Mouse (Mus musculus) left cerebral cortex, adult 9 months (tissue): ENCODE measurements around the gene Pknox2.

ENCODE experiments used
- DNase-seq, 2 experiments: peaks; one replicate each; pipeline ENCODE4 v3.0.0; 2022; ENCODE audit warnings: low spot score in 2 of 2

Pknox2 gene

GRCm38 (mm10) chr9:36942561-36942960, 204.6 kb downstream of the Pknox2 start:
- no peak for DNase-seq

DNA sequence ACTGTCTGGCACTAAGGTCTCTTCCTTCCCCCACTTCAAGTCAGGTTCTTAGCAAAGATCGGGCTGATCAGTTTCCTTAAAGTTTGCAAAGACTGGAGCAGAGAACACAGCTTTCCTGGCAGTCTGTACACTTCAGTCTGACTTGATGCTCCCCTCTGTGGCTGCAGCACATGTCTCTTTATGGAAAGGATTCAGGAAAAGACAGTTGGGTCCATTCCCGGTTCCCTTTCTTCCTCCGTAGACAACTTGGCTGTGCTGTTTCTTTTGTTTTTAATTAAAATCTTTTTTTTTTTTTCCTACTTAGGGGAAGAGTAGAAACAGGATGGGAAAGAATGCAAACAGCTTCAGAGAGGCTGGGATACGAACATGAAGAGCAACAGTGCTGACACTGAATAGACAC, 205.1 kb downstream of the Pknox2 start:
- no peak for DNase-seq

DNA sequence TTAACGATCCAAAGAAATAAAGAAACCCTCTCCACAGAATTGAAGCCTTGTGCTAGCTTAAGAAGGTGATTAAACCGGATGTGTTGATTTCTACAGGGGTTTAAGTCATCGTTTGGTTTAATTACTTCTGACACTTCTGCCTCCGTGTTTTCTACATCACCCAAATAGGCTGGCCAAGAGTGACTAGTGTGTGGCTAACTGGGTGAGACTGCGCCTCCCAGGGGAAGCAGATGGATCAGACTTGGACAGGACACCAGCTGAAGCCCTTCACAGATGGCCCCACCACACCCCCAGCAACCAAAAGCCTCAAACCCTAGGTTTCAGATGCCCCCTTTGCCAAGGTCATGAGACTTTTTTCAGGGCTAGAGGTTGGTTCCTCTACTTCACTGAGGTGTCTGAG, 205.6 kb downstream of the Pknox2 start:
- DNase-seq = no peak

- no peak for DNase-seq
Measured at GRCm38 (mm10) chr9:36938601-36939078, 208.6 kb downstream of the Pknox2 start.

DNA sequence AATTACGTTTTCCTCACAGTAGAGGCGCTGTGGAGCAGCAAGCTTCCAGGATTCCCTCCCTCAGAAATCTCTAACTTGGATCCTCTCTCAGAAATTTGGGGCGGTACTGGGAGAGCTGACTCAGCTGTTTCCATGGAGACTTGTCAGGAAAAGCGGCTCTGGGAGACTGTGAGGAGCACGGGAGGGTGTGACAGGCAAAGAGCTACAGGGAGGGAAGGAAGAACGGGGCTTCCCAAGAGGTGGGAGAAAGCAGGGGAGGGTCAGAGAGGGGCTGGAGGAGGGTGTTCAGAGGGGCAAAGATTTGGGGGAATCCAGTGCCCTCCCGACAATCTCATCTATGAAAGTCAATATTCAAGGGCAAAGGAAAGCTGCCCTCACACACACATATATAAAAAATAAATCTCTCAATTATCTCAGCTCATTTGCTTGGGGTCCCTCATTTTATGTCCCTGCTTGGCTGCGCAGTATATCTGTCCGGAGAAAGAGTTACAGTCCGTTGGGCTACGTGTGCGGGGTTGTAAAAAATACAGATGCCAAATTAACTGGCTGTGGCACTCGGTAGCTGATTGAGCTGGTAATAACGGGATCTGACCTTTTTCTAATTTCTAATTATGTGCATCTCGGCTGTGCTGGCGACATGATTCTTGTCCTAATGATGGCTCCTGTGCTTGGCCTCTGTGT, 213.3 kb downstream of the Pknox2 start:
- DNase-seq = peak; percentile 56 to 88

GRCm38 (mm10) chr9:36932950-36933812, 214.0 kb downstream of the Pknox2 start:
- DNase-seq = no peak

GRCm38 (mm10) chr9:36931657-36932056, 215.6 kb downstream of the Pknox2 start:
- DNase-seq = no peak

GRCm38 (mm10) chr9:36923753-36924152, 223.5 kb downstream of the Pknox2 start:
- no peak for DNase-seq

DNA sequence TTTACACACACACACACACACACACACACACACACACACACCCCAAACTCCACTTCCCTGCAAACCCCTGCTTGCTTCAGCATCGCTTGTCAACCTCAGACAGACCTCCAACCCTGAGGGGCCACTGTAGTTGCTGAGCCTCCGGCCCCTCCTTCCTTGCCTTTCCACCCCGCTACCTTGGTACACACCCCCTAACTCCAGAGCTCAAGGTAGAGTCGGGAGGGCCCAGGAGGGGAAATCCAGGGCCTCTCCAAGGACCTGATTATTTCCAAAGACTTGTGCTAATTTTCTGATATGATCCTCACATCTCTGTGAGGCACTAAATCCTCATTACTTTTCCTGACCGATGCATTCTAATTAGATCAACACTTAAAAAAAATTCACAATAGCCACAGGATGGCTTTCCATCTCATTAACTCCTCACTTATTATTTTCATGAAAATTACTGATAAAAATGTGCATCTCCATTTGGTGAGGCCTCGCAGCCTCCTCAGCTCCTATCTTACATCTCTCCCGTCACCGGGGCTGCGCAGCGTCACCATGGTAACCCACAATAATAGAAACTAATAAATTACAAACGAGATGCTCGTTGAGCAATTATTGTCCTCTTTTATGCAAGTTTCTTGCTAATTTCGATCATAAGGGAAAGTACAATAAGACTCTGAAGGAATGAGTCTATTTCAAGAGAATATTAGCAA, 225.3 kb downstream of the Pknox2 start:
- peak; percentile 47 to 72 for DNase-seq

- no peak for DNase-seq
Measured at GRCm38 (mm10) chr9:36919472-36919871, 227.7 kb downstream of the Pknox2 start.

DNA sequence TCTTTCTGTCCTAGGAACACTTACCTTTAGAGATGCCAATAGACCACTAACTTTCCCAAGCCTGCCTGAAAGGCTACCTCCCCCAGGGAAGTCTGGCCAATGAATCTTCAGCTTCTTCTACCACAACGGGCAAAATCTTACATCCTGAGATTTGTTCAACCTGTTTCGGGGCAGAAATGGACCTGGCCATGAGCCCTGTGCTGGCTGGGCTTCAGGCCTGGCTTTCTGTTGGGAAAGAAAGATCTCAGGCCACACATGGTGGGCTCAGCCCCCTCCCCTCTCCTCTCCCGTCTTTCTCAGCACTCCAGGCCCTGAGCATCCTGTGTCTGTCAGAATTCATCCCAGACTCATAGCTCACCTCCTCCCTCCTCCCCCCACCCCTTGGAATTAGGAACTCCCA, 228.6 kb downstream of the Pknox2 start:
- no peak for DNase-seq

GRCm38 (mm10) chr9:36916915-36917314, 230.3 kb downstream of the Pknox2 start:
- no peak for DNase-seq

GRCm38 (mm10) chr9:36916362-36916761, 230.8 kb downstream of the Pknox2 start:
- peak in 1 of 2 experiments; percentile 91 for DNase-seq

DNA sequence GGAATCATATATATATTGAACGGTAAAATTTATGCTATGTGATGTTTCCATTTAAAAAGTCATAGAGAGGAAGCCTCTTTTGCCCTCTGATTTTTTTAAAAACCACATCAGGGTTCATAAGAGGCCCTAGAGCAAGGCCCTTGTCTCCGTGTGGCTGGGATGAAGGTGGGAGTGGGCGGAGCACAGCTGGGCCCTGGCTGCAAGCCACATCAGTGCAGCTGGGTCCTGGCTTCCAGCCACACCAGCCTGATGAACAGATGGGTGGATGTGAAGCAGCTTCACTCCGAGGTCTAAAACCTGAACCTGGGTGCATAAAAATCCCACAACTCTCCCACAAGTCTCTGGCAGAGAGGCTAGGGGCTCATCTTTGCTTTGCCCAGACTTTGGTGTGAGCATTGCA, 241.8 kb downstream of the Pknox2 start:
- no peak for DNase-seq

- DNase-seq = no peak
Measured at GRCm38 (mm10) chr9:36900464-36900863, 246.7 kb downstream of the Pknox2 start.

GRCm38 (mm10) chr9:36898560-36898959, 248.6 kb downstream of the Pknox2 start:
- DNase-seq = peak in 1 of 2 experiments; percentile 52

DNA sequence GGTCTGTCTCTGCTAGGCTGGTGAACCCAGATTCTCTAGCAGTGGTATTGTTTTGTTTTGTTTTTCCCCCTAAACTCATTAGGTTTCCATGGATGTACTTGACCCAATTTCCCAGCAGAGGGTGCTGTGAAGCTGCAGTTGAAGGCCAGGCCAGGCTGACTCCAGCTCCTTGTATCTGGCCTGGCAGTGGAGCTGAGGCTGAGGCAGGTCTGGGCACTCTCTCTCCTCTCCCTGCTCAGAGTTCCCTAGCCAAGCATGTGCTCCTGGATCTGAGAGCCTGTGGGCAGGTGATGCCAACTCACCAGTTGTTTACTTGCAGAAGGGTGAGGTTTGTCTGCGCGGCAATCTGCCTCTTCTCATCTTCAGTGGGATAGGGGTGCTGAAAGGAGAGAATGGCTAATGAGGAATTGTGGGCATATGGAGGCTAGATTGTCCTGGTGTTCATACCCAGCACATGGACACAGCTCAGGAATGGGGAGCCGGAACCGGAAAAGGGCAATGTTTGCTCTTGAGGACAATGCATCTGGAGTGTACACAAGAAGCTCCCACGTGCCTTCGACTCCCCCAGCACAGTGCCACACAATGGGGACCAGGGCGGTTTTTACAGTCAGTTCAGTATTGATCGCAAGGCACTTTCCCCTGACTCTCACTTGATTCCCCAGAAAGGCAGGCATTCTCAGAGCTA, 252.1 kb downstream of the Pknox2 start:
- peak in 1 of 2 experiments; percentile 88 for DNase-seq

DNA sequence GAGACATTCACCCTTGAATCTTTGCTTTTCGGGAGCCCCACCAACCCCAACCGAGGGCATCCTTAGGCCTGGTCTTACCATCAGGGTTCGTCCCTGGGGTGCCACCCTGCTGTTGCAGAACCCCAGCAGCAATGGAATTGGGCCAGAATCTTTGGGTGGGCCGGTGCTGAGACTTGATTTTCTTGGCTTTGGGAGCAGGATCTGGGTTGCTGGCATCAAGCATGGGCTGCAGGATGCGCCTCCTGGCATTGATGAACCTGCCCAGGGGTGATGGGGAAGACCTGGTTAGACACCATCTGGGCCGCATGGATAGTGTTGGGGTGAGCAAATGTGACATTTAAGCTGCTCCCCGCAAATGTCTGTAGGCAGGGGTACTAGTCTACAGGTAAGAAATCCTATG, 253.0 kb downstream of the Pknox2 start:
- no peak for DNase-seq

GRCm38 (mm10) chr9:36893413-36893990, 253.7 kb downstream of the Pknox2 start:
- DNase-seq = no peak

DNA sequence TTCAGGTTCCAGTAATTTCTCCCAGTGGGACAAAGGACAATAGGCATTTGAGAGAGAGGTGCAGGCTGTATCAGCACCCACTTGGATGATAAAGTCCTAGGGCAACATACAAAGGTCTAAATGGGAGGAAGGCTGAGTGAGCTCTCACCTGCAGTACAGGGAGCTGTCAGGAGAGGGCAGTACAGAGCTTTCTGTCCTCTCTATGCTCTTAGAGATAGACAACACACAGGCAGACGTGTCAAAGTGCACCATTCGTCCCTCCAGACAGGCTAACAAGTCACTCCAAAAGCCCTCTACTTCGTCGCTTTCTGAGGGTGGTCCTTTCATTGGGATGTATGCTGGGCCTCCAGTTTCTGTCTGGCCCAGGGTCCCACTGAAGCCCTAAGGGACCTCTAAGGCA, 256.7 kb downstream of the Pknox2 start:
- peak in 1 of 2 experiments; percentile 70 for DNase-seq

- DNase-seq = no peak
Measured at GRCm38 (mm10) chr9:36885237-36885636, 262.0 kb downstream of the Pknox2 start.
